Mouse (Mus musculus) MEL (cell line): ENCODE results near the gene Taf9. TPM values are rescaled to one million over a fixed set of nuclear protein-coding genes. Genes with fewer than 3 reads are reported as not detected.

ENCODE experiments used
- DNase-seq: peaks from one replicate; pipeline ENCODE4 v3.0.0; 2011; ENCODE audit warnings: low read depth, low spot score
- H3K27ac ChIP-seq: 2 replicates; pipeline ENCODE4 v1.5.1; 2012; ENCODE audit warnings: low read depth, mild to moderate bottlenecking, control low read depth, low read length, moderate library complexity; ENCODE audit not compliant: control insufficient read depth
- H3K27me3 ChIP-seq, 2 experiments: fragments of 150-350 bp in 1 of 2; sonication (generic) in 1 of 2; 2 replicates each; pipeline ENCODE4 v1.6.1; 2012; ENCODE audit warnings: low read length in 2 of 2, mild to moderate bottlenecking in 2 of 2, improper control_type of control experiment in 1 of 2, moderate library complexity in 1 of 2; ENCODE audit not compliant: insufficient read depth in 2 of 2, control insufficient read depth in 1 of 2
- H3K36me3 ChIP-seq, 2 experiments: 2 replicates each; pipeline ENCODE4 v1.6.1; 2012 to 2014; ENCODE audit warnings: low read length in 2 of 2, improper control_type of control experiment in 1 of 2, inconsistent platforms in 1 of 2, mild to moderate bottlenecking in 1 of 2; ENCODE audit not compliant: insufficient read depth in 2 of 2, control insufficient read depth in 1 of 2
- H3K4me1 ChIP-seq, 2 experiments: fragments of 150-350 bp in 1 of 2; sonication (generic) in 1 of 2; 2 replicates each; pipeline ENCODE4 v1.6.1; 2012; ENCODE audit warnings: low read length in 2 of 2, improper control_type of control experiment in 1 of 2, mild to moderate bottlenecking in 1 of 2; ENCODE audit not compliant: insufficient read depth in 2 of 2, control insufficient read depth in 1 of 2
- H3K4me3 ChIP-seq, 2 experiments: fragments of 150-350 bp in 1 of 2; sonication (generic) in 1 of 2; 2 replicates each; pipeline ENCODE4 v1.5.1; 2012; ENCODE audit warnings: low read depth in 2 of 2, low read length in 2 of 2, mild to moderate bottlenecking in 2 of 2, moderate library complexity in 2 of 2, control low read depth in 1 of 2, improper control_type of control experiment in 1 of 2; ENCODE audit not compliant: control insufficient read depth in 1 of 2, insufficient read depth in 1 of 2
- H3K79me2 ChIP-seq: 2 replicates; pipeline ENCODE4 v1.6.1; 2012; ENCODE audit warnings: mild to moderate bottlenecking, low read length, moderate library complexity; ENCODE audit not compliant: control insufficient read depth, poor library complexity, insufficient read depth
- H3K9ac ChIP-seq: 2 replicates; pipeline ENCODE4 v1.6.1; 2012; ENCODE audit warnings: low read depth, mild to moderate bottlenecking, control low read depth, low read length, moderate library complexity; ENCODE audit not compliant: control insufficient read depth, poor library complexity, severe bottlenecking
- H3K9me3 ChIP-seq: fragments of 150-350 bp; sonication (generic); replicated peaks from 2 replicates; pipeline ENCODE4 v1.6.1; 2012; ENCODE audit warnings: mild to moderate bottlenecking, low read length, improper control_type of control experiment, moderate library complexity; ENCODE audit not compliant: insufficient read depth
- BHLHE40 ChIP-seq: IDR thresholded peaks from 2 replicates; pipeline ENCODE4 v1.6.1; 2012; ENCODE audit warnings: low read depth, mild to moderate bottlenecking, inconsistent platforms, low read length, improper control_type of control experiment, borderline replicate concordance
- CTCF ChIP-seq, 3 experiments: IDR thresholded peaks in 2 of 3; conservative IDR thresholded peaks in 1 of 3; 2 replicates each; pipeline ENCODE4 v1.5.1; 2011 to 2012; ENCODE audit warnings: low read length in 3 of 3, low read depth in 2 of 3, mild to moderate bottlenecking in 2 of 3, improper control_type of control experiment in 1 of 3, inconsistent platforms in 1 of 3, mixed read lengths in 1 of 3, moderate library complexity in 1 of 3; ENCODE audit not compliant: control insufficient read depth in 1 of 3, insufficient read depth in 1 of 3, poor library complexity in 1 of 3, severe bottlenecking in 1 of 3
- EP300 ChIP-seq, 2 experiments: IDR thresholded peaks; 2 replicates each; pipeline ENCODE4 v1.6.1; 2011; ENCODE audit warnings: improper control_type of control experiment in 2 of 2, low read length in 2 of 2, low read depth in 1 of 2, mild to moderate bottlenecking in 1 of 2
- HCFC1 ChIP-seq: IDR thresholded peaks from 2 replicates; pipeline ENCODE4 v1.6.1; 2012; ENCODE audit warnings: low read depth, mild to moderate bottlenecking, inconsistent platforms, low read length, improper control_type of control experiment, moderate library complexity
- MAFK ChIP-seq: IDR thresholded peaks from 2 replicates; pipeline ENCODE4 v1.6.1; 2011; ENCODE audit warnings: low read depth, mild to moderate bottlenecking, low read length, improper control_type of control experiment, borderline replicate concordance
- MYC ChIP-seq: IDR thresholded peaks from 2 replicates; pipeline ENCODE4 v1.6.1; 2011; ENCODE audit warnings: low read depth, mild to moderate bottlenecking, low read length, improper control_type of control experiment, moderate library complexity
- RAD21 ChIP-seq: IDR thresholded peaks from 2 replicates; pipeline ENCODE4 v1.6.1; 2011; ENCODE audit warnings: mild to moderate bottlenecking, low read depth, low read length, improper control_type of control experiment
- SMC3 ChIP-seq: IDR thresholded peaks from 2 replicates; pipeline ENCODE4 v1.6.1; 2011; ENCODE audit warnings: low read depth, low read length, improper control_type of control experiment
- TCF12 ChIP-seq: IDR thresholded peaks from 2 replicates; pipeline ENCODE4 v1.6.1; 2014; ENCODE audit warnings: low read depth, mild to moderate bottlenecking, inconsistent platforms, low read length, improper control_type of control experiment, moderate library complexity
- ZC3H11A ChIP-seq: IDR thresholded peaks from 2 replicates; pipeline ENCODE4 v1.6.1; 2012; ENCODE audit warnings: low read depth, mild to moderate bottlenecking, inconsistent platforms, low read length, improper control_type of control experiment
- ZKSCAN1 ChIP-seq: IDR thresholded peaks from 2 replicates; pipeline ENCODE4 v1.6.1; 2012; ENCODE audit warnings: low read depth, mild to moderate bottlenecking, inconsistent platforms, low read length, improper control_type of control experiment, moderate library complexity
- polyA plus RNA-seq, 2 experiments: library from polyadenylated mRNA; stranded (reverse) in 1 of 2; unstranded in 1 of 2; fragments of >175 nt in 1 of 2; fragments of >200 nt in 1 of 2; gene quantifications; 2 replicates each; pipeline versions ENCODE4 v1.2.1 to v1.2.4; 2012; ENCODE audit warnings: low replicate concordance in 2 of 2, low read depth in 1 of 2; ENCODE audit not compliant: insufficient read length in 2 of 2, insufficient read depth in 1 of 2, missing spikeins in 1 of 2
- total RNA-seq: library from RNA; depleted of rRNA; stranded (reverse); fragments of 300-350 nt; gene quantifications from 2 replicates; pipeline ENCODE4 v1.2.3, GENCODE M21; 2012

The Taf9 gene
- total and polyA plus RNA-seq, 3 experiments = 19.8 to 38.5 TPM; not detected in 1

GRCm38 (mm10) chr13:100684355-100684754, 33.0 kb downstream of the Taf9 start:
- no peak overlapping the region for H3K27ac ChIP-seq
- no peak overlapping the region for H3K9ac ChIP-seq
- peaks cover 0 to 7% of the 10 kb centered on the region in 2 experiments; a peak in 2 of 4 replicates for H3K36me3 ChIP-seq
- H3K79me2 ChIP-seq = no peaks in the 10 kb centered on the region
- TF ChIP-seq SMC3 (peak; percentile 69), MAFK (no peak), CTCF (IDR thresholded peaks at IDR 0.05 in 2 of 3, conservative IDR thresholded peaks at IDR 0.05 in 1 of 3; ENCODE audit: control insufficient read depth in 1 of 3, insufficient read depth in 1 of 3, low read depth in 2 of 3, low read length in 3 of 3, poor library complexity in 1 of 3, severe bottlenecking in 1 of 3) (peak; percentile 75 to 80 (median 80)), ZC3H11A (peak; percentile 65; the same call in 1 of the 2 replicates), MYC (0 out of 2 replicates have a peak, but pooled peaks have one; percentile 5), TCF12 (no peak), RAD21 (peak; percentile 78)
- H3K9me3 ChIP-seq = no peaks in the 10 kb centered on the region
- H3K4me1 ChIP-seq = no peaks in the 10 kb centered on the region; a peak in 1 of 4 replicates
- no peak overlapping the region for H3K4me3 ChIP-seq
- H3K27me3 ChIP-seq = no peaks in the 10 kb centered on the region
- peak; percentile 82 for DNase-seq

GRCm38 (mm10) chr13:100687513-100687912, 36.1 kb downstream of the Taf9 start:
- TF ChIP-seq EP300 (IDR thresholded peaks at IDR 0.05; ENCODE audit: low read depth in 1 of 2, low read length in 2 of 2) (no peak), RAD21 (peak; percentile 74), CTCF (IDR thresholded peaks at IDR 0.05 in 2 of 3, conservative IDR thresholded peaks at IDR 0.05 in 1 of 3; ENCODE audit: control insufficient read depth in 1 of 3, insufficient read depth in 1 of 3, low read depth in 2 of 3, low read length in 3 of 3, poor library complexity in 1 of 3, severe bottlenecking in 1 of 3) (peak in 2 of 3 experiments; percentile 49 to 66; a peak in 5 of 6 replicates), ZC3H11A (peak; percentile 47), SMC3 (peak; percentile 62)
- Histone ChIP-seq H3K36me3 (peaks cover 0 to 3% of the 10 kb centered on the region in 2 experiments; a peak in 2 of 4 replicates), H3K27ac (no peak overlapping the region), H3K4me3 (no peak overlapping the region), H3K27me3 (no peaks in the 10 kb centered on the region), H3K4me1 (no peaks in the 10 kb centered on the region; a peak in 1 of 4 replicates), H3K79me2 (no peaks in the 10 kb centered on the region), H3K9ac (no peak overlapping the region), H3K9me3 (no peaks in the 10 kb centered on the region)
- peak; percentile 59 for DNase-seq

- TF ChIP-seq ZKSCAN1 (no peak), ZC3H11A (no peak), HCFC1 (no peak), BHLHE40 (no peak)
- TF ChIP-seq, all 39 proteins: peak for 0
- Histone ChIP-seq H3K27ac (no peak overlapping the region), H3K36me3 (peaks cover 0 to 7% of the 10 kb centered on the region in 2 experiments; a peak in 2 of 4 replicates), H3K4me3 (no peak overlapping the region), H3K9me3 (no peaks in the 10 kb centered on the region), H3K79me2 (no peaks in the 10 kb centered on the region), H3K4me1 (no peaks in the 10 kb centered on the region), H3K27me3 (no peaks in the 10 kb centered on the region), H3K9ac (no peak overlapping the region)
- no peak for DNase-seq
Measured at GRCm38 (mm10) chr13:100697541-100697940, 46.2 kb downstream of the Taf9 start.
